Mouse (Mus musculus): ENCODE measurements around the gene Gpr135. TPM values are rescaled to one million over a fixed set of nuclear protein-coding genes. Genes with fewer than 3 reads are reported as not detected.

The Gpr135 gene
- under 1 TPM; 0.25 to 0.42 TPM for total RNA-seq (2021)

- DNase-seq (ENCODE audit: low spot score) = peak; percentile 64
- intact Hi-C loops (cut with DNase I) = no loop called here
Measured at GRCm38 (mm10) chr12:72070327-72071269, at the start of gene Gpr135. Gpr135 (minus strand) TSS chr12:72071125.

- intact Hi-C loops (cut with DNase I) = no loop called here
- DNase-seq (ENCODE audit: low spot score) = no peak
Measured at GRCm38 (mm10) chr12:72115686-72116345, 44.9 kb upstream of the Gpr135 start.

DNA sequence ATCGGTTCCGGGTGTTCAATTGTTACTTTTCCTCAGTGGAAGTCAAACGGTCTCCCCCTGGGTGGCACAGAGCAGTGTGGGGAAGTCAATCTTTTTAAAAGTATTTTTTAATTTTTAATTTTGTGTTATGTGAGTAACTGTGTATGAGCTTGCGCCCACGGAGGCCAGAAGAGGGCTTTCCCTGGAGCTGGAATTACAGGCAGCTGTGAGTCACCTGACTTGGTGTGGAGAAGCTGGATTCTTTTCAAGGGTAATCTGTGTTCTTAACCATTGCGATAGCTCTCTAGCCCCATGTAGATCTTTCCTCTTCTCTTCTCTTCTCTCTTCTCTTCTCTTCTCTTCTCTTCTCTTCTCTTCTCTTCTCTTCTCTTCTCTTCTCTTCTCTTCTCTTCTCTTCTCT lies 44.2 kb upstream of the Gpr135 start:
- DNase-seq (ENCODE audit: low spot score) = no peak

DNA sequence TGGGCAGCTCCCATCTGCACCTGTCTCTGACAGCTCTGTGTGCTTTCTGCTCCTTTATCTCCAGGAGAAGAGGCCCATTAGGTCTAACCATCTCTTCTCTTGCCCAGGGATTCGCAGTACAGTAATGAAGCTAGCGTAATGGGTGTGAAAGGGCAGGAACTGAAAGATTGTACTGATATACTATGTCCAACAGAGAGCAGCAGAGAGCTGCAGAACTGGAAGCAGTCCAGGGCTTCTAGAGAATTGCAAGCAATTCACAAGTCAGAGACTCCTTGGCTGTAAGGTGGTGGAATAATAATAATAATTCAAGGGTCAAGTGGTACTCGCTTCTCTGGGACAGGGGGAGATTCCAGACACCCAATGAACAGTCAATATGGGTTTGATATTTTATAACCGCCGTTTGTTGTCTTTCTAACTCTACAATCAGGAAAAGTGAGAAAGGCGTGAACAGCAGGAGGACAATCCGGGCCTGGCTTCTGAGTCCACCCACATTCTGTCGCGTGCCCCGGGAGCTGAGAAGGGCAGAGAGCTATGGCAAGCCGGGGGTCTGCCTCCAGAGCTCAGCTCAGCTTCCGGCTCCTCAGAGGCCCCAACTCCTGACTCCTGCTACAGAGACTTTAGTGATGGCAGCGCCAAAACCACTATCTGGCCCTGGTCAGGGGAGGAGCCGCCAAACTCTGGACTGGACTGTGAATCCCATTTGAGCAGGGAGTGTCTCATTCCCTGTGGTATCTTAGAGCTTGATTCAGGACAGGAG lies 33.8 kb upstream of the Gpr135 start:
- peak; percentile 37 for DNase-seq (ENCODE audit: low spot score)
- intact Hi-C loops (cut with DNase I) = loop anchor here (2.0 to 5.0 kb wide), 2 partner anchors 138 to 322 kb away; no protein-coding TSS in a partner anchor

More for the DNA sequence above, 44.2 kb upstream of the Gpr135 start:
- intact Hi-C loops (cut with DNase I) = no loop called here

DNA sequence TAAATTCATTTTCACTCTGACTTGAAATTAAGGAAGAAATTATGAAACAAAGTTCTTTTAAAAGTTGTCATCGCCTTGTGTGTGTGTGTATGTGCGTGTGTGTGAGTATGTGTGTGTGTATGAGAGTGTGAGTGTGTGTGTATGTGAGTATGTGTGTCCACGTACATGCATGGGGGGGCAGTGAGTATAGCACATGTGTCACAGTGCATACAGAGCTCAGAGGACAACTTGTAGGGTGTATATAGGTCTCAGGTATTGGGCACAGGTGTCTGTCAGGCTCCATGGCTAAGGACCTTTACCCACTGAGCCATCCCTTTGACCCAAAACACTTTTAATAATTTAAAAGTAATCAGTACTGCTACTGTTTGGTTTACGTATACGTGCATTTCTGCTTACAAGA lies 33.1 kb upstream of the Gpr135 start:
- intact Hi-C loops (cut with DNase I) = loop anchor here (2.0 to 5.0 kb wide), 2 partner anchors 138 to 323 kb away; no protein-coding TSS in a partner anchor
- DNase-seq (ENCODE audit: low spot score) = no peak

GRCm38 (mm10) chr12:72102776-72103175 lies 31.9 kb upstream of the Gpr135 start:
- no peak for DNase-seq (ENCODE audit: low spot score)
- intact Hi-C loops (cut with DNase I) = loop anchor here (5.0 kb wide), 1 partner anchor 140 kb away; no protein-coding TSS in a partner anchor

GRCm38 (mm10) chr12:72096966-72097365 lies 26.0 kb upstream of the Gpr135 start:
- no peak for DNase-seq (ENCODE audit: low spot score)
- intact Hi-C loops (cut with DNase I) = no loop called here

DNA sequence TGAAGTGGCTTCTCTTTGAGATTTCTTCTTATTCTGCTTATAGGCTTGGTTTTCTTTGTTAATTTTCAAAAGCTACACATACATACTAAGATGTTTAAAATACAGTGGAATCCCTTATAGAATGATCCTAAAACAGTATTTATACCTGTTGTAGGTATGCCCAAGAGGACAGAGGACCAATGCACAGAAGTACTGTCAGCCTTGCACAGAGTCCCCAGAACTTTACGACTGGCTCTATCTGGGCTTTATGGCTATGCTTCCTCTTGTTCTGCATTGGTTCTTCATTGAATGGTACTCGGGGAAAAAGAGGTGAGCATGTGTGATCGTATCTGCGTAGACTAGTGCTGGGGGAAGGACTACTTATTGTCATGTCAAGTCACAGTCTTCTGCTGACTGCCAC lies 18.9 kb upstream of the Gpr135 start:
- intact Hi-C loops (cut with DNase I) = loop anchor here (10.0 kb wide), 2 partner anchors 445 to 675 kb away; partner anchors contain the start of gene Pcnx4
- no peak for DNase-seq (ENCODE audit: low spot score)

DNA sequence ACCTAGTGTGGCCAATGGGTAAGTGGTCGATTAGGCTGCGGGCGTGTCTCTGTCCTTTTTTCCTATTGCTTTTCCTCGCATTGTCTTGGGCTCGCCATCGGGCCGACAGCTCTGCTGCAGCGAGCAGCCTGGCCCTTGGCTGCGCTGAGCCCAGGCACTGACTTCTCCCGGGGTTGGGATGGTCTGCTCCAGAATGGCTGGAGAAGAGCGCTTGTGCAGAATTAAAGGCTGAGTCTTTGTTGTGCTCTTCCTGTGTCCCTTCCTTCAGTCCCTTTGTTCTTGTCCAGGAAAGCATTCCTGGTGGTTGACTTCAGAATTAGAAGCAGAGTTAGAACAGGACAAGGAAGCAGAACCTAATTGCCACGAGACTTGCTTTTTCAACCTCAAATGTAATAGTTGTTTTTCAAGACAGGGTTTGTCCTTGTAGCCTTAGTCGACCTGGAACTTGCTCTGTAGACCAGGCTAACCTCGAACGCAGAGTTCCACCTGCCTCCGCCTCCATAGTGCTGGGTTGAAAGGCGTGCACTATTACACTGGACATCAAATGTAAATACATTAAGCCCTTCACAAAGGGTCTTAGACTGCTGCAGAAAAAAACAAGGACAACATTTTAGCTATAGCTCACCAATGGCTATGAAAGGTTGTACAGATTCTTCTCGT lies 15.4 kb upstream of the Gpr135 start:
- DNase-seq (ENCODE audit: low spot score) = no peak
- intact Hi-C loops (cut with DNase I) = loop anchor here (10.0 kb wide), 2 partner anchors 449 to 679 kb away; partner anchors contain the start of gene Pcnx4

GRCm38 (mm10) chr12:72085329-72086165 lies 14.6 kb upstream of the Gpr135 start, which contains the start of the genes L3hypdh and Jkamp:
L3hypdh (minus strand) TSS chr12:72085439.
Jkamp (plus strand) TSS chr12:72085589.
- peak; percentile 99 for DNase-seq (ENCODE audit: low spot score)
- intact Hi-C loops (cut with DNase I) = loop anchor here (10.0 kb wide), 2 partner anchors 449 to 679 kb away; partner anchors contain the start of gene Pcnx4

GRCm38 (mm10) chr12:72085024-72085328 lies 14.1 kb upstream of the Gpr135 start:
- no peak for DNase-seq (ENCODE audit: low spot score)
- intact Hi-C loops (cut with DNase I) = loop anchor here (10.0 kb wide), 2 partner anchors 450 to 680 kb away; partner anchors contain the start of gene Pcnx4

DNA sequence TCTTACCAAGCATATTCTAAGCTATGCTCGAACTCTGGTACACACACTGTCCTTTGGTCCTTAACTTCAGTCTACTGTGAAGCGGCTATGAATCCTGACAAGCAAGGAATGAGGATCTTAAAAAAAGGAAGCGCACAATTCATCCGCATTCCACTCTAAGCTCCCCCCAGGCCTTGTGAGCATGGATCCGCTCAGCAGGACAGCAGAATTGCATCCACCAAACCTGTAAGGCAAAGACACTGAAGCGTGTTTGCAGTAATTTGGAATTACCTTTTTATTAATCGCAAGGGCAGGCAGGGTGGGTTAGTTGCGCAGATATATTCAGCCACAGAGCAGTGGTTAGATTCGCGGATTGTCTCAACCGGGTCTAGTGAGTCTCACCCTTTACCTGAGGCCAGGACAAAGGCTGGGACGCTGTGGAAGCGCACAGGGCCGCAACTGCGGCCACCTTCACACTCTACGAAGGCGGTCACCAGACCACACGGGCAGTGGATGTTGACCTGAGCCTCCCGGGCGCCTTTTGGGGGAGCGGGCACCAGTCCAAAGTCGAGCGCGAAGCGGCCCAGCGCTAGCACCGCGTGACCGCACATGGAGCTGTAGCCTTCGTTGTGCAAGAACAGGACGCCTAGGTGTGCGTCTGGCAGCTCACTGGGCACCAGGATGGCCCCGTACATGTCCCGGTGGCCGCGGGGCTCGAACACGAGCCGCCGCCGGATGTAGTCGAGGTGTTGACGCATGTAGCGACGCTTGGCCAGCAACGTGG lies 13.5 kb upstream of the Gpr135 start:
- DNase-seq (ENCODE audit: low spot score) = peak; percentile 31
- intact Hi-C loops (cut with DNase I) = loop anchor here (10.0 kb wide), 2 partner anchors 450 to 680 kb away; partner anchors contain the start of gene Pcnx4

DNA sequence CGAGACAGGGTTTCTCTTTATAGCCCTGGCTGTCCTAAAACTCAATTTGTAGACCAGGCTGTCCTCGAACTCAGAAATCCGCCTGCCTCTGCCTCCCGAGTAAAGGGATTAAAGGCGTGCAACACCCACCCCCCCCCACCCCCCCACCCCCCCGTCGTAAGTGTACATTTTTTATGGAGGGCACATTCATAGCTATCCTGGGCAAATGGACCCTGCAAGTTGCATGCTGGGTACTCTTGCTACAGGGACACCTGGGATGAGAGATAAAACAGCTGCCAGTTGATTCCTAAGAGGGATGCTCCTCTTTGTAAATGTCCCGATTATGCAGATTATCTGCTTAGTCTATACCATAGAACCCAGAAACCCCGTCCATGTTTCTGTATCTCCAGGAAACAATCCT lies 12.3 kb upstream of the Gpr135 start:
- intact Hi-C loops (cut with DNase I) = loop anchor here (10.0 kb wide), 2 partner anchors 452 to 682 kb away; partner anchors contain the start of gene Pcnx4
- DNase-seq (ENCODE audit: low spot score) = no peak

- intact Hi-C loops (cut with DNase I) = loop anchor here (10.0 kb wide), 2 partner anchors 452 to 682 kb away; partner anchors contain the start of gene Pcnx4
Measured at GRCm38 (mm10) chr12:72082370-72082769, 11.4 kb upstream of the Gpr135 start.

GRCm38 (mm10) chr12:72081961-72082360 lies 11.0 kb upstream of the Gpr135 start:
- intact Hi-C loops (cut with DNase I) = loop anchor here (10.0 kb wide), 2 partner anchors 453 to 683 kb away; partner anchors contain the start of gene Pcnx4
- DNase-seq (ENCODE audit: low spot score) = no peak

More at GRCm38 (mm10) chr12:72082370-72082769, 11.4 kb upstream of the Gpr135 start:
- DNase-seq (ENCODE audit: low spot score) = no peak

DNA sequence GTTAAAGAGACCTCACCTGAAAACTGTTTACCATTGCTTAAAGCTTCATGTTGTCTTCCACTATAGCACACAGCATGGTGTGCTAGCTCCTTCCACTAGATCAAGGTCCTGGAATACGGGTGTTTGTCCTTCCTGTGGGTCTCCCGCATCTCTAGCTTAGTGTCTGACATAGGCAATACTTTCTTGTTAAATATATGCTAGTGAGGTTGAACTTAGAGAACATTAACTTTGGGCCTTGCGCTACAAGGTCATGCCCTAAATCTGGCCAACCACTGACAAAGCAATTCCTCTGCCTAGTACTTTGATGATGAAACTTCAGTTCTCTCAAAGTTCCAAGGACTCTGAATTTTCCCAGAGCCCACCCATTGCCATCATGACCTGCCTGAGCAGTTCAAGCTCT lies 7.3 kb upstream of the Gpr135 start:
- no peak for DNase-seq (ENCODE audit: low spot score)

GRCm38 (mm10) chr12:72069626-72070326 lies 1.1 kb downstream of the Gpr135 start:
- intact Hi-C loops (cut with DNase I) = no loop called here
- no peak for DNase-seq (ENCODE audit: low spot score)

More for the DNA sequence above, 7.3 kb upstream of the Gpr135 start:
- intact Hi-C loops (cut with DNase I) = no loop called here

Measured in heart, postnatal 25 days (tissue).